Mouse (Mus musculus): ENCODE measurements at regions not wholly inside any gene's neighbourhood (a gene's known extent, or its start where the extent isn't known, plus 50 kb on each side); places are given as distances from the start of the nearest gene placed in this dataset.

- no peaks in the 10 kb centered on the region for H3K27me3 ChIP-seq (ENCODE audit: control insufficient read depth, insufficient read depth, insufficient read length)
- no peaks in the 10 kb centered on the region for H3K36me3 ChIP-seq (ENCODE audit: control insufficient read depth, insufficient read depth)
- no peak overlapping the region for H3ac ChIP-seq (ENCODE audit: control insufficient read depth, insufficient read length)
- TF ChIP-seq MAX (IDR thresholded peaks at IDR 0.05; ENCODE audit: low read depth) = no peak
- TF ChIP-seq SRF (IDR thresholded peaks at IDR 0.05; ENCODE audit: control insufficient read depth, insufficient read length, low read depth) = no peak
- no peak for TF ChIP-seq USF1 (IDR thresholded peaks at IDR 0.05; ENCODE audit: low read depth)
- no peak for TF ChIP-seq E2F4 (IDR thresholded peaks at IDR 0.05; ENCODE audit: insufficient read depth)
- TF ChIP-seq TCF12 (IDR thresholded peaks at IDR 0.05; ENCODE audit: insufficient read depth, poor library complexity, severe bottlenecking) = no peak
- no peak for TF ChIP-seq POLR2AphosphoS2 (IDR thresholded peaks at IDR 0.05; ENCODE audit: insufficient read length, low read depth)
- TF ChIP-seq POLR2A (IDR thresholded peaks at IDR 0.05; ENCODE audit: insufficient read length, low read depth) = no peak
- no peak for TF ChIP-seq MYOG (IDR thresholded peaks at IDR 0.05; ENCODE audit: control insufficient read depth in 1 of 3, insufficient read depth in 1 of 3, insufficient read length in 2 of 3, low read depth in 2 of 3)
- TF ChIP-seq REST (IDR thresholded peaks at IDR 0.05; ENCODE audit: insufficient read depth, insufficient read length) = no peak
- no peak for TF ChIP-seq CEBPB (IDR thresholded peaks at IDR 0.05; ENCODE audit: insufficient read depth, poor library complexity, severe bottlenecking)
- TF ChIP-seq TCF3 (IDR thresholded peaks at IDR 0.05; ENCODE audit: insufficient read length, low read depth) = no peak
- TF ChIP-seq MYOD1 (IDR thresholded peaks at IDR 0.05; ENCODE audit: control insufficient read depth in 1 of 3, insufficient read length in 2 of 3, low read depth in 2 of 3) = no peak
- no peak overlapping the region for H3K4me2 ChIP-seq (ENCODE audit: low read depth)
- H3K79me2 ChIP-seq (ENCODE audit: control insufficient read depth, insufficient read depth) = no peaks in the 10 kb centered on the region
- H3K4me3 ChIP-seq = no peak overlapping the region
Observed at GRCm38 (mm10) chr16:29787633-29788511, 208.7 kb downstream of the Opa1 start.

DNA sequence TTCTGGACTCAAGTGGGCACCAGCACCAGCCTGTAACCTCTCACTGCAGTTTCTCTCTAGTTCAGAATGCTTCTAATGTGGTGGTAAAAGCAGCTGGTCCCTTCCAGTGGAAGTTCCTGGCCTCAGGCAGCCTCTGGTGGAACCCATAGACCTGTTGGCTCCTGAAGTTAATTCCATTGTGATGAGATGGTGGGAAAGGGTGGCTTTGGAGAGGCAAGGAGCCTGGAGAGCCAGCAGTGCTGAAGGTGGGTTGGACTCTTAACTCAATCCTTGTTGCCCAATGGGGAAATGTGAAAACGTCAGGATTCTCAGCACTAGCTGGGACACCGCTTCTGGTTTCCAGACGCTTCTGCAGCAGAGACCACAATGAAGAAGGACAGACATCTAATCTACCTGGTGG is 210.9 kb downstream of the Opa1 start:
- Histone ChIP-seq H3K79me2 (ENCODE audit: control insufficient read depth, insufficient read depth) (no peaks in the 10 kb centered on the region), H3K4me3 (no peak overlapping the region), H3ac (ENCODE audit: control insufficient read depth, insufficient read length) (no peak overlapping the region), H3K27me3 (ENCODE audit: control insufficient read depth, insufficient read depth, insufficient read length) (peaks cover under 1% of the 10 kb centered on the region), H3K4me2 (ENCODE audit: low read depth) (no peak overlapping the region), H3K36me3 (ENCODE audit: control insufficient read depth, insufficient read depth) (no peaks in the 10 kb centered on the region)
- TF ChIP-seq USF1 (IDR thresholded peaks at IDR 0.05; ENCODE audit: low read depth) = no peak
- no peak for TF ChIP-seq MYOG (IDR thresholded peaks at IDR 0.05; ENCODE audit: control insufficient read depth in 1 of 3, insufficient read depth in 1 of 3, insufficient read length in 2 of 3, low read depth in 2 of 3)
- no peak for TF ChIP-seq MYOD1 (IDR thresholded peaks at IDR 0.05; ENCODE audit: control insufficient read depth in 1 of 3, insufficient read length in 2 of 3, low read depth in 2 of 3)
- TF ChIP-seq MAX (IDR thresholded peaks at IDR 0.05; ENCODE audit: low read depth) = no peak

DNA sequence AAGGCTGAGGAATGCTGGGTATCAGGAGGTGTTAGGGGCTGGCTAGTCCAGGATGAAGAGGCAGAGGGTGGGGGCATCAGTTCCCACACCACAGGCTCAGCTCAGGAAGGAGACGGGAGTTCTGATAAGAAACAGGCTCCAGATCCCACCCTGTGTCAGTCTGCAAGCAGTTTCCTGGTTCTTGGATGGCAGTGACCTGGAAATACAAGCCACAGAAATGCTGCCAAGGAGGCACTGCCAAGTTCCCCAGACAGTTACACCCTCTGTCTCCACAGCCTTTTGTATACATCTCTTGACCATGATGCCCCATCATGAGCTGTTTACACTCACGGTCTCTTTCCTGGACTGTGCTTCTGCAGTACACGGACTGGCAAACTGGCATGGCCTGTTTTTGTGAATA is 220.1 kb downstream of the Opa1 start:
- H3K36me3 ChIP-seq (ENCODE audit: control insufficient read depth, insufficient read depth) = no peaks in the 10 kb centered on the region

GRCm38 (mm10) chr16:29799893-29800292 is 220.8 kb downstream of the Opa1 start:
- TF ChIP-seq POLR2AphosphoS2 (IDR thresholded peaks at IDR 0.05; ENCODE audit: insufficient read length, low read depth) = no peak
- TF ChIP-seq REST (IDR thresholded peaks at IDR 0.05; ENCODE audit: insufficient read depth, insufficient read length) = no peak
- TF ChIP-seq SRF (IDR thresholded peaks at IDR 0.05; ENCODE audit: control insufficient read depth, insufficient read length, low read depth) = no peak
- TF ChIP-seq CEBPB (IDR thresholded peaks at IDR 0.05; ENCODE audit: insufficient read depth, poor library complexity, severe bottlenecking) = no peak
- H3K79me2 ChIP-seq (ENCODE audit: control insufficient read depth, insufficient read depth) = no peaks in the 10 kb centered on the region

More for the DNA sequence above, 220.1 kb downstream of the Opa1 start:
- H3K27me3 ChIP-seq (ENCODE audit: control insufficient read depth, insufficient read depth, insufficient read length) = peaks cover 10% of the 10 kb centered on the region
- no peak overlapping the region for H3ac ChIP-seq (ENCODE audit: control insufficient read depth, insufficient read length)
- H3K79me2 ChIP-seq (ENCODE audit: control insufficient read depth, insufficient read depth) = no peaks in the 10 kb centered on the region
- H3K4me3 ChIP-seq = no peak overlapping the region
- TF ChIP-seq POLR2A (IDR thresholded peaks at IDR 0.05; ENCODE audit: insufficient read length, low read depth) (no peak), TCF12 (IDR thresholded peaks at IDR 0.05; ENCODE audit: insufficient read depth, poor library complexity, severe bottlenecking) (no peak), CEBPB (IDR thresholded peaks at IDR 0.05; ENCODE audit: insufficient read depth, poor library complexity, severe bottlenecking) (no peak)
- no peak overlapping the region for H3K4me2 ChIP-seq (ENCODE audit: low read depth)

DNA sequence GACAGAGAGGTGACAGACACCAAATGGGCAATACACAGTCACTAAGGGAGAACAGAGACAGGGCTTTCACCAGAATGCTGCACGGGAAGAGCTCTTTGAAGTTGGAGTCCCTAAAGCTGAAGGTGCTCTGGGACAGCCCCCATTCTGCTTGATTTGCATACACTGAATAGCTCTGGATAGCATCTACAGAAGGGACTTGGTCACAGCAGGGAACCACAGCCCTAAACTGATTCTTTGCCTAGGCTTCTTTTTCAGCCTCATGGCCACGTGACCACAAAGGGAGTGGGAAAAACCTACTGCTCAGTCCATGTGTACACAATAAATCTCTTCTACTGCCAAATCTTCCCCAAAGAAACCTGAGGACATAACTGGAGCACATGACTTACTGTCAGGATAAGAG is 221.3 kb downstream of the Opa1 start:
- H3K4me3 ChIP-seq = no peak overlapping the region
- TF ChIP-seq USF1 (IDR thresholded peaks at IDR 0.05; ENCODE audit: low read depth) = peak; percentile 35
- no peak for TF ChIP-seq POLR2A (IDR thresholded peaks at IDR 0.05; ENCODE audit: insufficient read length, low read depth)
- no peak overlapping the region for H3ac ChIP-seq (ENCODE audit: control insufficient read depth, insufficient read length)
- no peak overlapping the region for H3K4me2 ChIP-seq (ENCODE audit: low read depth)
- H3K79me2 ChIP-seq (ENCODE audit: control insufficient read depth, insufficient read depth) = no peaks in the 10 kb centered on the region
- H3K27me3 ChIP-seq (ENCODE audit: control insufficient read depth, insufficient read depth, insufficient read length) = peaks cover 16% of the 10 kb centered on the region
- no peaks in the 10 kb centered on the region for H3K36me3 ChIP-seq (ENCODE audit: control insufficient read depth, insufficient read depth)

More at GRCm38 (mm10) chr16:29799893-29800292, 220.8 kb downstream of the Opa1 start:
- Histone ChIP-seq H3K4me3 (no peak overlapping the region), H3K27me3 (ENCODE audit: control insufficient read depth, insufficient read depth, insufficient read length) (peaks cover 16% of the 10 kb centered on the region), H3K4me2 (ENCODE audit: low read depth) (no peak overlapping the region), H3K36me3 (ENCODE audit: control insufficient read depth, insufficient read depth) (no peaks in the 10 kb centered on the region), H3ac (ENCODE audit: control insufficient read depth, insufficient read length) (no peak overlapping the region)
